Mouse (Mus musculus) hindbrain, embryonic 13.5 days (tissue): ENCODE data around the gene Cracr2a. TPM values are rescaled to one million over a fixed set of nuclear protein-coding genes. Genes with fewer than 3 reads are reported as not detected.
A peak's percentile ranks its signal among the peaks of the same experiment; 100 is the strongest.

Source experiments
- ATAC-seq: fragments of 200-750 bp; cut with Nextera tagmentation; 2 replicates; pipeline ENCODE4 v1.8.0; 2017; ENCODE audit warnings: moderate TSS enrichment; ENCODE audit not compliant: low FRiP score
- H3K27ac ChIP-seq: fragments of 300-500 bp; sonication (generic); 2 replicates; pipeline ENCODE4 v1.5.1; 2015; ENCODE audit warnings: inconsistent platforms, mild to moderate bottlenecking, moderate library complexity
- H3K27me3 ChIP-seq: fragments of 300-500 bp; sonication (generic); 2 replicates; pipeline ENCODE4 v1.6.1; 2015; ENCODE audit warnings: mild to moderate bottlenecking, inconsistent platforms
- H3K36me3 ChIP-seq: fragments of 300-500 bp; sonication (generic); 2 replicates; pipeline ENCODE4 v1.6.1; 2015; ENCODE audit warnings: mild to moderate bottlenecking, inconsistent platforms
- H3K4me1 ChIP-seq: fragments of 300-500 bp; sonication (generic); replicated peaks from 2 replicates; pipeline ENCODE4 v1.6.1; 2015; ENCODE audit warnings: inconsistent platforms
- H3K4me2 ChIP-seq: fragments of 300-500 bp; sonication (generic); 2 replicates; pipeline ENCODE4 v1.6.1; 2015; ENCODE audit warnings: inconsistent platforms, mild to moderate bottlenecking, moderate library complexity
- H3K4me3 ChIP-seq: fragments of 300-500 bp; sonication (generic); 2 replicates; pipeline ENCODE4 v1.5.1; 2015; ENCODE audit warnings: mild to moderate bottlenecking, inconsistent platforms
- H3K9ac ChIP-seq: fragments of 300-500 bp; sonication (generic); 2 replicates; pipeline ENCODE4 v1.6.1; 2015; ENCODE audit warnings: mild to moderate bottlenecking, inconsistent platforms
- H3K9me3 ChIP-seq: fragments of 300-500 bp; sonication (generic); 2 replicates; pipeline ENCODE4 v1.6.1; 2016; ENCODE audit warnings: inconsistent platforms
- WGBS: fragments of 180-500 bp; shearing (Covaris S2); methylation state at CpG from one replicate; pipeline ENCODE4 v1.1.7; 2015; 5-methylcytosine and 5-hydroxymethylcytosine counted together
- polyA plus RNA-seq: library from polyadenylated mRNA; unstranded; fragments of >200 nt; fragmentation: Nextera tagmentation; extraction: Ambion mirVana; gene quantifications from 2 replicates; pipeline ENCODE4 v1.2.1, GENCODE M21; 2015

Cracr2a gene
- polyA plus RNA-seq, 1 experiment from 2014 or later = 0.77 TPM

GRCm38 (mm10) chr6:127611216-127611615 is 50.1 kb downstream of the Cracr2a start:
- Histone ChIP-seq H3K4me3 (no peak overlapping the region), H3K36me3 (no peaks in the 10 kb centered on the region), H3K27ac (no peak overlapping the region), H3K9ac (no peak overlapping the region), H3K4me2 (no peak overlapping the region), H3K9me3 (no peaks in the 10 kb centered on the region), H3K27me3 (0 out of 2 replicates have a peak, but pooled peaks cover 4% of the 10 kb centered on the region), H3K4me1 (peaks cover 12% of the 10 kb centered on the region)
- no peak for ATAC-seq
- WGBS = 88% methylated on average over 12 of the region's 12 CpGs

- peak overlapping the region; percentile 30; the same call in 1 of the 2 replicates for H3K27ac ChIP-seq
- WGBS = 35% methylated on average over 13 of the region's 13 CpGs
- no peak overlapping the region for H3K4me3 ChIP-seq
- peak; percentile 72 for ATAC-seq
- no peaks in the 10 kb centered on the region for H3K36me3 ChIP-seq
- 0 out of 2 replicates have a peak, but pooled peaks cover 4% of the 10 kb centered on the region for H3K27me3 ChIP-seq
- peak overlapping the region; percentile 26; the same call in 1 of the 2 replicates for H3K4me2 ChIP-seq
- H3K9me3 ChIP-seq = no peaks in the 10 kb centered on the region
- no peak overlapping the region for H3K9ac ChIP-seq
- H3K4me1 ChIP-seq = peaks cover 15% of the 10 kb centered on the region
These were observed 53.2 kb downstream of the Cracr2a start for GRCm38 (mm10) chr6:127614083-127614984.

DNA sequence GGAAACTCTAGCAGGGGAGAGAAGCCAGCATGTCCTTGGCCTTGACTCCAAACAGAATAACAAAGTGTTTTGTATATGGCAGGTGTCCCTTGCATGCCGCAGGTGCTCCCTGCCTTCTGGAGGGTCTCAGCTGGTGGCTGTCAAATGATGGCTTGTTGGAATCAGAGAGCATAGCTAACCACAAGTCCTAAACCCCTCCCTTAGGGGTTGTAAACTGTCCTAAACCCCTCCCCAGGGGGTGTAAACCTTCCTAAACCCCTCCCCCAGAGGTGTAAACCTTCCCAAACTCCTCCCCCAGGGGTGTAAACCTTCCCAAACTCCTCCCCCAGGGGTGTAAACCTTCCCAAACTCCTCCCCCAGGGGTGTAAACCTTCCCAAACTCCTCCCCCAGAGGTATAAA is 55.5 kb downstream of the Cracr2a start:
- H3K27me3 ChIP-seq = no peaks in the 10 kb centered on the region
- H3K4me3 ChIP-seq = no peak overlapping the region
- H3K9ac ChIP-seq = no peak overlapping the region
- no peak for ATAC-seq
- 95% methylated on average over 1 of the region's 1 CpGs for WGBS
- H3K4me2 ChIP-seq = no peak overlapping the region
- H3K27ac ChIP-seq = no peak overlapping the region
- peaks cover 15% of the 10 kb centered on the region for H3K4me1 ChIP-seq
- no peaks in the 10 kb centered on the region for H3K36me3 ChIP-seq
- H3K9me3 ChIP-seq = no peaks in the 10 kb centered on the region

DNA sequence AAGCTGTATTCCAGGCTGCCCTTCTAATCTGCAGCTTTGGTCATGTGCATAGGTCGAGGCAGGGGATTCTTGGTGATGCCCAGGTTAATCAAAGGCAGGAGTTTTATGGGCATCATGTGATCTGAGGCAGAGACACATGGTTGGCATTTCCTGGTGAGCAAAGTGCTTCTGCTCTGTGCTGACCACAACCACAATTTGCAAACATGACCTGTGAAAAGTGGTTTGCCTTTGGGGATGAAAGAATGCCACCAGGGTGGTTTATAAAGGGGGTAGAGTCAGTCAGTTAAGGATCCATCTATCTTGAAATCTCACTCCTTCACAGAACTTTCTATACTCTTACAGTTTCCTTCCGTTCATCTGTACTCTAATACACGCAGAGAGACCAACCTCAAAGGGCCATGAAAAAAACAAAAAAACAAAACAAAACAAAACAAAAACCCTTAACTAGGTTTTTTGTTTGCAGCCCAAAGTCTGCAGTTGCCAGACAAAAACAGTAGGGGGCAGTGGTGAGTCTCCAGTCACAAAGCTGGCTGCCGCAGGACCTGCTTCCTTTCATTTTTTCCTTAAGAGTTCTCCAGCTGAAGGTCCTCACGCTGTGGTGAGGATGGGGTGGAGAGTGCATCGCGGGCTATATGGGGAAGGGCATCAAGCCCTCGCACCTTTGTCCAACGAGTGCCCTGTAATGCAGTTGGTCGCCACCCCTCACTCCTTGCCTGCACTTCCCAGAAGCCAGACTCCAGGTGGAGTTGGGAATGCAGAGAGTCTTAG is 56.3 kb downstream of the Cracr2a start:
- WGBS = 34% methylated on average over 10 of the region's 10 CpGs
- ATAC-seq = no peak

DNA sequence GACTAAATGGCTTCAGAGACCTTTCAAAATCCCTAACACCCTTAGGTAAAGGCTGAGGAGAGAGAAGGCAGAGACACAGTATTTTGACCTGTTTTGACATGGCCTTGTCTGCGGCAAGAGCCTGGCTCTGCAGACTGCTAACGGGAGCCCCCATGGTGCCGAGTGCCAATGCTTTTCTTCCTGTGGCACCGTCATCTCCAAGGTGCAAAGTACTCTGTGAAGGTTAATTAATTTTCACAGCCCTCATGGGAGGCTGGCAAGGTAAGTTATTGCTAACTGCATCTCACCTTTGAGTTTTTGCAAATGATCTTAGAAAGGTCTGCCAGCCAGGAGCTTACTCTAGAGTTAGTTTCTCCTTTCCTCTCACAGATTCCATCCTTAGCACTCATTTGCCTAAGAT is 57.5 kb downstream of the Cracr2a start:
- Histone ChIP-seq H3K9ac (no peak overlapping the region), H3K27me3 (no peaks in the 10 kb centered on the region), H3K27ac (no peak overlapping the region), H3K4me1 (peaks cover 15% of the 10 kb centered on the region), H3K9me3 (no peaks in the 10 kb centered on the region), H3K36me3 (no peaks in the 10 kb centered on the region), H3K4me2 (no peak overlapping the region), H3K4me3 (no peak overlapping the region)
- no peak for ATAC-seq
- WGBS = 69% methylated on average over 4 of the region's 4 CpGs

More for the DNA sequence above, 56.3 kb downstream of the Cracr2a start:
- no peaks in the 10 kb centered on the region for H3K27me3 ChIP-seq
- H3K9me3 ChIP-seq = no peaks in the 10 kb centered on the region
- H3K36me3 ChIP-seq = no peaks in the 10 kb centered on the region
- no peak overlapping the region for H3K27ac ChIP-seq
- peak overlapping the region; percentile 34; the same call in 1 of the 2 replicates for H3K4me2 ChIP-seq
- peaks cover 15% of the 10 kb centered on the region for H3K4me1 ChIP-seq
- H3K9ac ChIP-seq = no peak overlapping the region
- no peak overlapping the region for H3K4me3 ChIP-seq

DNA sequence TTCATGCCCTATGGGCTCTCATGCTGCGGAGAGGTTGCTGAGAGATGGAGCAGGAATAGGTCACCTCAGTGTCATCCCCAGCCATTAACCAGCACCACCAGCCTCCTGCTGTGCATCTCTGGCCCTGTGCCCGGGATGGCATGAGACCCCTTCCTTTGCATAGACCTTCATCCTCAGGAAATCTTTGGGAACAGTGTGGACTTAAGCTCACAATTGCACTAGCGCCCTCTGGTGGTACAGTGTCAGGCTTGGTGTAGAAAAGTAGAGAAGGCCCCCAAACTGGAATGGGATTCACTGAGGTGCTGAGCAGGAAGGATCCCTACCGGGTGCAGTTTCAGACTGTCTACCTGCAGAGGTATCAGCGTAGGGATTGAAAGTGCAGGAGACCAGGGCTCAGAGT is 64.0 kb downstream of the Cracr2a start:
- ATAC-seq = 0 out of 2 replicates have a peak, but pooled peaks have one; percentile 13
- H3K9me3 ChIP-seq = no peaks in the 10 kb centered on the region
- H3K27ac ChIP-seq = no peak overlapping the region

GRCm38 (mm10) chr6:127627453-127627852 is 66.3 kb downstream of the Cracr2a start:
- Histone ChIP-seq H3K36me3 (no peaks in the 10 kb centered on the region), H3K4me3 (no peak overlapping the region), H3K9ac (no peak overlapping the region), H3K4me2 (no peak overlapping the region), H3K27me3 (no peaks in the 10 kb centered on the region), H3K9me3 (no peaks in the 10 kb centered on the region), H3K27ac (peak overlapping the region; percentile 45), H3K4me1 (peaks cover 19% of the 10 kb centered on the region)
- 23% methylated on average over 9 of the region's 9 CpGs for WGBS
- ATAC-seq = peak; percentile 59

More for the DNA sequence above, 64.0 kb downstream of the Cracr2a start:
- no peak overlapping the region for H3K4me3 ChIP-seq
- H3K4me2 ChIP-seq = no peak overlapping the region
- peaks cover 14% of the 10 kb centered on the region for H3K4me1 ChIP-seq
- H3K27me3 ChIP-seq = no peaks in the 10 kb centered on the region
- H3K9ac ChIP-seq = no peak overlapping the region
- no peaks in the 10 kb centered on the region for H3K36me3 ChIP-seq
- 38% methylated on average over 5 of the region's 5 CpGs for WGBS

DNA sequence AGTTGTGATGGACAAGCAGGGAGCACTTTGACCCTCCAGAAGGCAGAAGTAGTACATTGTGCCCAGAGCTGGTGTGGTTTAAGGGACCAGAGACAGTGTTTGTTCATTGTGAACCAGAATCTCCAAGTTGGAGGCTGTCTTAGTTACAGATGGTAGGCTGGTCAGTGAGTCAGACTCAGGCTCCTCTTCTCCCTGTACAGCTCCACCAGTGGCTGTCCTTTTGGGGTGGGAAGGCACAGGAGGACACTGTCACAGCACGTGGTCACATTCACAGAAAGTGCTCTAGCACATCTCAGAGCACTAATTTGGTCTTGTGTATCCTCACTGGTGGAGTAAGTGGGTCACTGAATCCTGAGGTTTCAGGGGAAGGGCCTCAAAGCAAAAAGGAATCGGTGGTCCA is 68.1 kb downstream of the Cracr2a start:
- H3K9ac ChIP-seq = no peak overlapping the region
- no peak overlapping the region for H3K27ac ChIP-seq
- no peak overlapping the region for H3K4me3 ChIP-seq
- ATAC-seq = no peak
- no peaks in the 10 kb centered on the region for H3K9me3 ChIP-seq
- H3K4me2 ChIP-seq = no peak overlapping the region
- peaks cover 19% of the 10 kb centered on the region for H3K4me1 ChIP-seq
- H3K36me3 ChIP-seq = no peaks in the 10 kb centered on the region
- WGBS = 91% methylated on average over 2 of the region's 2 CpGs
- no peaks in the 10 kb centered on the region for H3K27me3 ChIP-seq

DNA sequence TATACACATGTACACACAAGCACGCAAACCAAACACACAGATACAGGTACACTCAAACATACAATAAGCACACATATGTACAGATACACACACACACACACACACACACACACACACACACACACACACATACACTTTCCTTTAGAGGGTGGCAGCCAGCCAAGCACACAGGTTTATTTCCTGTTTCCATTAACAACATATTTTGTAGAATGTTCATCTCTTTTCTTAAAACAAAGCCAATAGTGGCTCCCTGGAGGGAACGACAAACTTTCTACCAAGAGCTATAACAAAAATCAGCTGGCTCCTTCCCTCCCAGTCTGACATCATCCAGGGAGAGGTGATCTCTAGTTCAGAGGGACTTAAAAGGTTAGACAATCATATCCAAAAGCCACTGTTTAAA is 73.7 kb downstream of the Cracr2a start:
- Histone ChIP-seq H3K4me3 (no peak overlapping the region), H3K27ac (no peak overlapping the region), H3K9ac (no peak overlapping the region), H3K9me3 (no peaks in the 10 kb centered on the region), H3K36me3 (no peaks in the 10 kb centered on the region), H3K4me2 (no peak overlapping the region), H3K27me3 (no peaks in the 10 kb centered on the region), H3K4me1 (peaks cover 15% of the 10 kb centered on the region)
- 91% methylated on average over 2 of the region's 2 CpGs for WGBS
- ATAC-seq = no peak

- ATAC-seq = peak; percentile 47; the same call in 1 of the 2 replicates
- no peaks in the 10 kb centered on the region for H3K9me3 ChIP-seq
- H3K27me3 ChIP-seq = no peaks in the 10 kb centered on the region
- no peak overlapping the region for H3K4me2 ChIP-seq
- 45% methylated on average over 9 of the region's 9 CpGs for WGBS
- no peak overlapping the region for H3K9ac ChIP-seq
- no peak overlapping the region for H3K27ac ChIP-seq
- no peak overlapping the region for H3K4me3 ChIP-seq
- H3K36me3 ChIP-seq = no peaks in the 10 kb centered on the region
- H3K4me1 ChIP-seq = peaks cover 10% of the 10 kb centered on the region
These were observed 74.5 kb downstream of the Cracr2a start for GRCm38 (mm10) chr6:127635462-127636189.

- Histone ChIP-seq H3K27ac (no peak overlapping the region), H3K36me3 (no peaks in the 10 kb centered on the region), H3K9me3 (no peaks in the 10 kb centered on the region), H3K4me1 (peaks cover 13% of the 10 kb centered on the region), H3K27me3 (no peaks in the 10 kb centered on the region), H3K4me3 (no peak overlapping the region), H3K9ac (no peak overlapping the region), H3K4me2 (no peak overlapping the region)
- 72% methylated on average over 8 of the region's 8 CpGs for WGBS
- ATAC-seq = no peak
These were observed 80.1 kb downstream of the Cracr2a start for GRCm38 (mm10) chr6:127641077-127641801.
